Mouse (Mus musculus) thymus, postnatal 25 days (tissue): Measurements from ENCODE around the gene Ifitm3.
A peak's percentile ranks its signal among the peaks of the same experiment; 100 is the strongest.
"Not testable (repeated sequence)": the region's sequence is repeated elsewhere in the genome, so short reads cannot be mapped to it uniquely, and the experiment has no call there.

ENCODE experiments used
- DNase-seq: peaks from one replicate; pipeline ENCODE4 v3.0.0; 2022

Ifitm3 gene

GRCm38 (mm10) chr7:141010593-141010992 lies at the start of gene Ifitm3:
Ifitm3 (minus strand) TSS chr7:141010770.
- DNase-seq: peak; percentile 12

- no peak for DNase-seq
Measured at GRCm38 (mm10) chr7:141059929-141060328, 49.4 kb upstream of the Ifitm3 start.

- no peak for DNase-seq
Measured at GRCm38 (mm10) chr7:141058601-141059341, 48.2 kb upstream of the Ifitm3 start.

- DNase-seq: no peak
Measured at GRCm38 (mm10) chr7:141057541-141057940, 47.0 kb upstream of the Ifitm3 start.

GRCm38 (mm10) chr7:141056976-141057375 lies 46.4 kb upstream of the Ifitm3 start:
- DNase-seq: no peak

GRCm38 (mm10) chr7:141055785-141056184 lies 45.2 kb upstream of the Ifitm3 start:
- DNase-seq: no peak

GRCm38 (mm10) chr7:141052421-141052820 lies 41.9 kb upstream of the Ifitm3 start:
- DNase-seq: no peak

GRCm38 (mm10) chr7:141052016-141052415 lies 41.4 kb upstream of the Ifitm3 start:
- DNase-seq: no peak

GRCm38 (mm10) chr7:141051060-141051685 lies 40.6 kb upstream of the Ifitm3 start:
- DNase-seq: no peak

GRCm38 (mm10) chr7:141049326-141049725 lies 38.8 kb upstream of the Ifitm3 start:
- no peak for DNase-seq

- peak; percentile 89 for DNase-seq
Measured at GRCm38 (mm10) chr7:141048226-141049218, 38.0 kb upstream of the Ifitm3 start.

GRCm38 (mm10) chr7:141047581-141048225 lies 37.1 kb upstream of the Ifitm3 start:
- DNase-seq: no peak

- DNase-seq: no peak
Measured at GRCm38 (mm10) chr7:141046931-141047580, 36.5 kb upstream of the Ifitm3 start.

GRCm38 (mm10) chr7:141042539-141042938 lies 32.0 kb upstream of the Ifitm3 start:
- DNase-seq: no peak

GRCm38 (mm10) chr7:141041661-141042060 lies 31.1 kb upstream of the Ifitm3 start:
- DNase-seq: no peak

- DNase-seq: no peak
Measured at GRCm38 (mm10) chr7:141040867-141041606, 30.5 kb upstream of the Ifitm3 start.

GRCm38 (mm10) chr7:141039386-141040107 lies 29.0 kb upstream of the Ifitm3 start:
- no peak for DNase-seq

- DNase-seq: no peak
Measured at GRCm38 (mm10) chr7:141038090-141039032, 27.8 kb upstream of the Ifitm3 start.

GRCm38 (mm10) chr7:141036624-141037023 lies 26.1 kb upstream of the Ifitm3 start:
- DNase-seq: not testable (repeated sequence)
